Mouse (Mus musculus): Measurements from ENCODE around the gene Sec31b. TPM values are rescaled to one million over a fixed set of nuclear protein-coding genes. Genes with fewer than 3 reads are reported as not detected.

Sec31b gene
- total RNA-seq (2021), result under 1 TPM; 0.07 to 0.36 TPM

GRCm38 (mm10) chr19:44545321-44546041 is at the start of gene Sec31b:
Sec31b (minus strand) TSS chr19:44545864.
- no peak for DNase-seq (ENCODE audit: low spot score in 2 of 2)
- intact Hi-C loops (cut with DNase I), result no loop called here

GRCm38 (mm10) chr19:44594180-44594579 is 48.5 kb upstream of the Sec31b start:
- intact Hi-C loops (cut with DNase I), result no loop called here
- DNase-seq (ENCODE audit: low spot score in 2 of 2), result no peak

GRCm38 (mm10) chr19:44591638-44592037 is 46.0 kb upstream of the Sec31b start:
- DNase-seq (ENCODE audit: low spot score in 2 of 2), result no peak
- intact Hi-C loops (cut with DNase I), result no loop called here

- intact Hi-C loops (cut with DNase I), result no loop called here
- DNase-seq (ENCODE audit: low spot score in 2 of 2), result no peak
These were observed 45.3 kb upstream of the Sec31b start for GRCm38 (mm10) chr19:44590992-44591391.

- DNase-seq (ENCODE audit: low spot score in 2 of 2), result no peak
- intact Hi-C loops (cut with DNase I), result no loop called here
These were observed 44.0 kb upstream of the Sec31b start for GRCm38 (mm10) chr19:44589591-44590223.

GRCm38 (mm10) chr19:44588036-44588435 is 42.4 kb upstream of the Sec31b start:
- intact Hi-C loops (cut with DNase I), result no loop called here
- no peak for DNase-seq (ENCODE audit: low spot score in 2 of 2)

GRCm38 (mm10) chr19:44582638-44583309 is 37.1 kb upstream of the Sec31b start:
- DNase-seq (ENCODE audit: low spot score in 2 of 2), result peak; percentile 89
- intact Hi-C loops (cut with DNase I), result loop anchor here (2.0 kb wide), 1 partner anchor 312 kb away; no protein-coding TSS in a partner anchor

- DNase-seq (ENCODE audit: low spot score in 2 of 2), result no peak
- intact Hi-C loops (cut with DNase I), result loop anchor here (2.0 kb wide), 1 partner anchor 313 kb away; no protein-coding TSS in a partner anchor
These were observed 36.4 kb upstream of the Sec31b start for GRCm38 (mm10) chr19:44582103-44582502.

- no peak for DNase-seq (ENCODE audit: low spot score in 2 of 2)
- intact Hi-C loops (cut with DNase I), result no loop called here
These were observed 32.4 kb upstream of the Sec31b start for GRCm38 (mm10) chr19:44578038-44578437.

- DNase-seq (ENCODE audit: low spot score in 2 of 2), result no peak
- intact Hi-C loops (cut with DNase I), result no loop called here
These were observed 30.6 kb upstream of the Sec31b start for GRCm38 (mm10) chr19:44576275-44576674.

GRCm38 (mm10) chr19:44567763-44568162 is 22.1 kb upstream of the Sec31b start:
- no peak for DNase-seq (ENCODE audit: low spot score in 2 of 2)
- intact Hi-C loops (cut with DNase I), result no loop called here

- intact Hi-C loops (cut with DNase I), result no loop called here
- DNase-seq (ENCODE audit: low spot score in 2 of 2), result no peak
These were observed 18.3 kb upstream of the Sec31b start for GRCm38 (mm10) chr19:44564006-44564405.

- peak; percentile 93 for DNase-seq (ENCODE audit: low spot score in 2 of 2)
These were observed 17.1 kb upstream of the Sec31b start, which contains the start of gene Hif1an for GRCm38 (mm10) chr19:44562652-44563206. Hif1an (plus strand) TSS chr19:44562850.

GRCm38 (mm10) chr19:44554861-44555590 is 9.4 kb upstream of the Sec31b start, which contains the start of gene Ndufb8:
Ndufb8 (minus strand) TSS chr19:44555440.
- peak; percentile 96 to 98 for DNase-seq (ENCODE audit: low spot score in 2 of 2)
- intact Hi-C loops (cut with DNase I), result no loop called here

More at GRCm38 (mm10) chr19:44562652-44563206, 17.1 kb upstream of the Sec31b start, which contains the start of gene Hif1an:
- intact Hi-C loops (cut with DNase I), result no loop called here

GRCm38 (mm10) chr19:44554490-44554860 is 8.8 kb upstream of the Sec31b start:
- intact Hi-C loops (cut with DNase I), result no loop called here
- no peak for DNase-seq (ENCODE audit: low spot score in 2 of 2)

- intact Hi-C loops (cut with DNase I), result no loop called here
These were observed 7.6 kb upstream of the Sec31b start for GRCm38 (mm10) chr19:44553286-44553685.

GRCm38 (mm10) chr19:44552731-44553130 is 7.1 kb upstream of the Sec31b start, which contains the start of gene Gm20538:
Gm20538 (minus strand) TSS chr19:44552831.
- intact Hi-C loops (cut with DNase I), result no loop called here

More at GRCm38 (mm10) chr19:44553286-44553685, 7.6 kb upstream of the Sec31b start:
- no peak for DNase-seq (ENCODE audit: low spot score in 2 of 2)

GRCm38 (mm10) chr19:44544775-44545174 is 889 bp downstream of the Sec31b start:
- DNase-seq (ENCODE audit: low spot score in 2 of 2), result peak; percentile 33 to 46
- intact Hi-C loops (cut with DNase I), result loop anchor here (5.0 kb wide), 1 partner anchor 382 kb away; no protein-coding TSS in a partner anchor

More at GRCm38 (mm10) chr19:44552731-44553130, 7.1 kb upstream of the Sec31b start, which contains the start of gene Gm20538:
- no peak for DNase-seq (ENCODE audit: low spot score in 2 of 2)

- DNase-seq (ENCODE audit: low spot score in 2 of 2), result no peak
- intact Hi-C loops (cut with DNase I), result loop anchor here (5.0 kb wide), 1 partner anchor 382 kb away; no protein-coding TSS in a partner anchor
These were observed 1.3 kb downstream of the Sec31b start for GRCm38 (mm10) chr19:44544372-44544771.

Data from left cerebral cortex, postnatal 36 days (tissue).